Mouse (Mus musculus): ENCODE measurements around the gene Farp2. TPM values are rescaled to one million over a fixed set of nuclear protein-coding genes. Genes with fewer than 3 reads are reported as not detected.
"Not testable (repeated sequence)": the region's sequence is repeated elsewhere in the genome, so short reads cannot be mapped to it uniquely, and the experiment has no call there.

Gene Farp2
- polyA plus RNA-seq (2015; fragmentation: Nextera tagmentation; extraction: Ambion mirVana), result 6.3 and 6.5 TPM in 2 replicates

- H3K27me3 ChIP-seq, result no peaks in the 10 kb centered on the region
- peak within 1 kb of the TSS; percentile 79 for H3K9ac ChIP-seq
- peaks cover 16% of the 10 kb centered on the region for H3K36me3 ChIP-seq
- under 1% methylated on average over 61 of the region's 71 CpGs for WGBS
- peak within 1 kb of the TSS; percentile 76 for H3K27ac ChIP-seq (replicated peaks)
- no peaks in the 10 kb centered on the region for H3K9me3 ChIP-seq
- peak; percentile 98 for ATAC-seq (ENCODE audit: low read depth)
- H3K4me1 ChIP-seq (replicated peaks), result peaks cover 24% of the 10 kb centered on the region
- H3K4me3 ChIP-seq, result peak within 1 kb of the TSS; percentile 70
- peak within 1 kb of the TSS; percentile 83 for H3K4me2 ChIP-seq
Observed at GRCm38 (mm10) chr1:93511585-93512350, at the start of gene Farp2. Gene Farp2, plus strand, starts transcription at chr1:93512079.

DNA sequence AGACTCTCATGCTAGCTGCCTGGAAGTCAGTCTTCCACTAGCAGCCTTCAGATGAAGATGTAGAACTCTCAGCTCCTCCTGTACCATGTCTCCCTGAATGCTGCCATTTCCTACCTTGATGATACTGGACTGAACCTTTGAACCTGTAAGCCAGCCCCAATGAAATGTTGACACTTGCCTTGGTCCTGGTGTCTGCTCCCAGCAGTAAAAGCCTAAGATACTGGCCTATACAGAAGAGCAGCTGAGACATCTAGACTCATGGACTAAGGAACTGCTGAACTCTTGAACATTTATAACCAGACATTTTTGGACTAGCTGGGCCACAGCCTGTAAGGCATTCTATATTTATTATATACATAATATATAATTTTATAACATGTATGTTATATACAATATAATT is 46.8 kb upstream of the Farp2 start:
- ATAC-seq (ENCODE audit: low read depth), result no peak
- no peak overlapping the region for H3K4me2 ChIP-seq
- H3K9me3 ChIP-seq, result no peaks in the 10 kb centered on the region
- H3K4me1 ChIP-seq (replicated peaks), result no peaks in the 10 kb centered on the region
- H3K36me3 ChIP-seq, result peaks cover 2% of the 10 kb centered on the region; the same call in 1 of the 2 replicates
- no peak overlapping the region for H3K27ac ChIP-seq (replicated peaks)
- no peak overlapping the region for H3K9ac ChIP-seq
- no peaks in the 10 kb centered on the region for H3K27me3 ChIP-seq
- H3K4me3 ChIP-seq, result no peak overlapping the region

DNA sequence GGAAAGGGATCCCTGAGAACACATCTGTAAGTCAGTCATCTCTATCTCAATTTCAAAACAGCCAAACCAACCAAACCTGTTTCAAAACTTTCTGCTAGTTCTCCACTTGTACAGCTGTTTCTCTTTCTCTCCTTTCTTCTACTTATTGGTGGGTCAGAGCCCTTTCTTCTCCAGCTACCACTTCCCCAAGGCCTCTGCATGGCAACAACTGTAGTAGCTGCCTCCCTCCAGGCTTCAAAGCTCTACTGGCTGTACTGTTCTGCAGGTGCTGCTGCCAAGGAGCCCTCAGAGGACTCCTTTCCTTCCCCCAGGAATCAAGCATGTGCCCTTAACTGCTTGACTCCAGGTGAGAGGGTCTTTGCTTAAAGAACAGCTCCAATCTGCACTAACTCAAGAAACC is 46.1 kb upstream of the Farp2 start:
- Histone ChIP-seq H3K9me3 (no peaks in the 10 kb centered on the region), H3K36me3 (peaks cover 2% of the 10 kb centered on the region; the same call in 1 of the 2 replicates), H3K4me3 (no peak overlapping the region), H3K9ac (no peak overlapping the region), H3K27me3 (no peaks in the 10 kb centered on the region), H3K27ac (replicated peaks) (no peak overlapping the region), H3K4me2 (no peak overlapping the region), H3K4me1 (replicated peaks) (no peaks in the 10 kb centered on the region)
- no peak for ATAC-seq (ENCODE audit: low read depth)

GRCm38 (mm10) chr1:93468626-93469025 is 43.3 kb upstream of the Farp2 start:
- Histone ChIP-seq H3K9me3 (no peaks in the 10 kb centered on the region), H3K36me3 (peaks cover 2% of the 10 kb centered on the region; the same call in 1 of the 2 replicates), H3K4me3 (no peak overlapping the region), H3K4me2 (no peak overlapping the region), H3K9ac (no peak overlapping the region), H3K4me1 (replicated peaks) (no peaks in the 10 kb centered on the region), H3K27me3 (no peaks in the 10 kb centered on the region), H3K27ac (replicated peaks) (no peak overlapping the region)
- no peak for ATAC-seq (ENCODE audit: low read depth)
- WGBS, result 95% methylated on average over 4 of the region's 4 CpGs

GRCm38 (mm10) chr1:93475694-93476093 is 36.2 kb upstream of the Farp2 start:
- Histone ChIP-seq H3K4me3 (no peak overlapping the region), H3K4me2 (no peak overlapping the region), H3K27me3 (no peaks in the 10 kb centered on the region), H3K9me3 (no peaks in the 10 kb centered on the region), H3K36me3 (no peaks in the 10 kb centered on the region), H3K9ac (no peak overlapping the region), H3K27ac (replicated peaks) (no peak overlapping the region), H3K4me1 (replicated peaks) (peaks cover 21% of the 10 kb centered on the region)
- no peak for ATAC-seq (ENCODE audit: low read depth)
- 94% methylated on average over 3 of the region's 3 CpGs for WGBS

DNA sequence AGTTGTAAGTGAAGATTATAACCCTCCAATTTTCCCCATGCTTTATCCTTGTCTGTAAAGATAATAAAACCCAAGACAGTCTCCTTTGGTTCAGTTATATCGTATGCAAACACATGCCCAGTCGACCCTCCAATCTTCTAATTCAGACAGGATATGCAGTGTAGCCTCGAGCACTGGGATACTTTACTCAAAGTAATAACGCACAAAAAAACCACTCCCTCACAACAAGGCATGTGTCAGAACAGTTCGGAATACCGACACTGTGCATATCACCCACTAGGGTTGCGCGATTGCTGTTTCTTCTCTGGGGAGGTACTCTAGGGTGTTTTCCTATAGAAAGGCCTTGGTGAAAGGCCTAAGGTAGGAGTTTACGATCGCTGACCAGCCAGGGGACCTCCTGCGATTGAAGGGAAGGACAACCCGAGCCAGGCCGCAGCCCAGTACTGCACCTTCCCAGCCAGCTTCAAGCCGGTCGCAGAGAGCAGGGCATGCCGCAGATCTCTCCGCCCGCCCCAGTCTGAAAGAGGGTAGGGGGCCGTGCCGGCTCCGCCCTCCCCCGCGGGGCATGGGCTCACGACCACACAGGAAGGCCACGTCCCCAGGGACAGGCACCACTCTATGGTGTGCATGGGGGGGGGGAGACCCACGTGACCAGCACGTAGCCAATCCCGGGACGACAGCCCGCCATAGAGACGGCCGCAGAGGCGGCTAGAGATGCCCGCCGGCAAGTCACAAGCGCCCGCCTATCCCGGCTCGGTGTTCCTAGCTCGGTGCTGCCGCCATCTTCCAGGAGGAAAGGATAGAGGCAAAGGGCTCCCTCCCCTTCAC is 33.9 kb upstream of the Farp2 start:
- WGBS, result under 1% methylated on average over 40 of the region's 41 CpGs
- peak overlapping the region; percentile 82 for H3K4me3 ChIP-seq
- H3K4me1 ChIP-seq (replicated peaks), result peaks cover 37% of the 10 kb centered on the region
- H3K36me3 ChIP-seq, result no peaks in the 10 kb centered on the region
- no peaks in the 10 kb centered on the region for H3K27me3 ChIP-seq
- H3K9ac ChIP-seq, result peak overlapping the region; percentile 85
- no peaks in the 10 kb centered on the region for H3K9me3 ChIP-seq
- peak overlapping the region; percentile 58 for H3K4me2 ChIP-seq
- ATAC-seq (ENCODE audit: low read depth), result peak; percentile 96
- H3K27ac ChIP-seq (replicated peaks), result peak overlapping the region; percentile 94

DNA sequence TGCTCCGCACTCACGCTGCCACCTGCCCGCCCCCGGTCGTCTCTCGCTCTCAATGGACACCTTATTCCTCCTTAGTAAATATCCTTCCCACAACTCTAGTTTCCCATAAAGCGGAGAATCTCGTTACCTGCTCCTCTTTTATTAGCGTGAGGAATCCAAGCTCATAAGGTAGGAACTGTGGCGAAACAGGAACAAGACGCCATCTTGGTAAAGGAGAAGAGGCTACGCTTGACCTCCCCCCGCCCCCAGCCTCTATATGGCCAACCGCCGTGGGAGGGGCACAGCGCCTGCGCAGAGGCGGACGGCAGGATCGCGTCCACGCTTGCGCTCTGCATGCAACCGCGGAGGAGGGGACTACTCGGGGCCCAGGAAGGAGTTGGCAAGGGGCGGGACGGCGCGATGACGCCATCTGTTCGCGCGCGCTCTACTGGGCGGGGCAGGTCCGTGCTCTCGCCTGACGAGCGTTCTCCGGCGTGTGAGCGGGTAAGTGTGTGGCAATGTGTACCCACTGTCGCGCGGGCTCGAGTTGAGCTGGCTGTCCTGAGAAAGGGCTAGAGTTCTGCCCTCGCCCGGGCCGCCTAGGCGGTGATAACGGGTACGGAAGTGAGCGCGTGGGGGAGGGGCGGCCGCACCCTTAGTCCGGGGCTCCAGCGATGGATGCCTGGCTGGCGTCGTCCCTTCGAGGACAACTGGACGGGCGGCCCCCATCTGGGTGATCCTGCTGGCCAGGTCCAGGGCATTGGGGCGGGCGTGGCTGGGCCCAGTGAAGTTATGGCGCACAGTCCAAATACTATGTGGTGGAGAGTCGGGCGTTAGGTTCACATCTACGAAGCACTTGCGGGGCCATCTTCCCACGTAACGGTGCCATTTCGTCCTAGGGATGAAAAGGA is 33.0 kb upstream of the Farp2 start, which contains the start of gene Hdlbp:
Gene Hdlbp, minus strand, starts transcription at position 230 of the 890 bp plus-strand sequence.
- Histone ChIP-seq H3K27ac (replicated peaks) (peak within 1 kb of the TSS; percentile 94), H3K9ac (peak within 1 kb of the TSS; percentile 89), H3K36me3 (no peaks in the 10 kb centered on the region), H3K4me1 (replicated peaks) (peaks cover 37% of the 10 kb centered on the region), H3K4me3 (peak within 1 kb of the TSS; percentile 82), H3K4me2 (peak within 1 kb of the TSS; percentile 73), H3K27me3 (no peaks in the 10 kb centered on the region), H3K9me3 (no peaks in the 10 kb centered on the region)
- whole genome bisulfite sequencing, result under 1% methylated on average over 74 of the region's 74 CpGs
- ATAC-seq (ENCODE audit: low read depth), result peak; percentile 96

- Histone ChIP-seq H3K4me3 (peak overlapping the region; percentile 82), H3K27ac (replicated peaks) (peak overlapping the region; percentile 94), H3K27me3 (no peaks in the 10 kb centered on the region), H3K4me2 (peak overlapping the region; percentile 73), H3K4me1 (replicated peaks) (peaks cover 37% of the 10 kb centered on the region), H3K9ac (peak overlapping the region; percentile 89), H3K9me3 (no peaks in the 10 kb centered on the region), H3K36me3 (no peaks in the 10 kb centered on the region)
- ATAC-seq (ENCODE audit: low read depth), result peak; percentile 1; the same call in 1 of the 2 replicates
- 9% methylated on average over 23 of the region's 23 CpGs for WGBS
Observed at GRCm38 (mm10) chr1:93479476-93480083, 32.3 kb upstream of the Farp2 start.

DNA sequence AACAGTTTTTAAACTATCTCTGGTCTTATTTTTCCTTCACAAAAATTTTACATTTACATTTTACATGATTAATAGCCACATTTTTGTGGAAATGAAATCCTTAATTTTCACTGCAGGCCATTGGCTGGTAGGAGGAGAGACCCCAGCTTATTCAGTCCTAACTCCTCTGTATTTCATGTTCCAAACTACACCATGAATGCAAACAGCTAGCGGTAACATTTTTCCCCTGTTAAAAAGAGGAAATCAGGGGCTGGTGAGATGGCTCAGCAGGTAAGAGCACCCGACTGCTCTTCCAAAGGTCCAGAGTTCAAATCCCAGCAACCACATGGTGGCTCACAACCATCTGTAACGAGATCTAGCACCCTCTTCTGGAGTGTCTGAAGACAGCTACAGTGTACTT is 25.6 kb upstream of the Farp2 start:
- not testable (repeated sequence) for H3K27me3 ChIP-seq; H3K36me3 ChIP-seq; H3K4me3 ChIP-seq; H3K27ac ChIP-seq (replicated peaks); ATAC-seq (ENCODE audit: low read depth); H3K9ac ChIP-seq; H3K9me3 ChIP-seq; H3K4me2 ChIP-seq
- 80% methylated on average over 3 of the region's 3 CpGs for WGBS
- H3K4me1 ChIP-seq (replicated peaks), result peaks cover 10% of the 10 kb centered on the region; the same call in 1 of the 2 replicates

DNA sequence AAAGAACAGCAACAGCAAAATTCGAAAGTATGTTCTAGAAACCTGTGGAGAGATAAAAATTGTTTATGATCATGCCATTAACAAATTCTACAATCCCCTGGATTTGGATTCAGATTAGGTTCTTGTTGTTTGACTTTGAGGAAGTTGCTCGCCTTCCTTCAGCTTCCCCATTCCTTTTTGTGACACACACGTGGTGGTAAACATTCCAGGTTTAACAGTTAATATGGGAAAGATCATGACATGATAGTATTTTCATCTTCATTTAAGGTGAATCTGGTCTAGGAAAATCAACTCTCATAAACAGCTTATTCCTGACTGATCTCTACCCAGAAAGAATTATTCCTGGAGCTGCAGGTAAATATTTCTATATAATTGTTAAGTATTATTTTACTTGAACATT is 16.6 kb upstream of the Farp2 start:
- Histone ChIP-seq H3K4me2 (no peak overlapping the region), H3K27ac (replicated peaks) (no peak overlapping the region), H3K36me3 (peaks cover 51% of the 10 kb centered on the region), H3K4me1 (replicated peaks) (no peaks in the 10 kb centered on the region), H3K4me3 (no peak overlapping the region), H3K27me3 (no peaks in the 10 kb centered on the region), H3K9ac (no peak overlapping the region), H3K9me3 (no peaks in the 10 kb centered on the region)
- 96% methylated on average over 3 of the region's 3 CpGs for WGBS
- ATAC-seq (ENCODE audit: low read depth), result no peak

- Histone ChIP-seq H3K36me3 (peaks cover 50% of the 10 kb centered on the region), H3K4me3 (no peak overlapping the region), H3K27me3 (no peaks in the 10 kb centered on the region), H3K4me1 (replicated peaks) (peaks cover 8% of the 10 kb centered on the region), H3K4me2 (no peak overlapping the region), H3K9ac (no peak overlapping the region), H3K9me3 (no peaks in the 10 kb centered on the region), H3K27ac (replicated peaks) (no peak overlapping the region)
- ATAC-seq (ENCODE audit: low read depth), result 0 out of 2 replicates have a peak, but pooled peaks have one; percentile 54
- 48% methylated on average over 10 of the region's 10 CpGs for WGBS
Observed at GRCm38 (mm10) chr1:93506944-93507676, 4.8 kb upstream of the Farp2 start.
